In genomic region chr14:15383133-15383532, GRCm38 (mm10) we compare ENCODE assay signal across 25 mouse cellular contexts. TPM values are rescaled to one million over a fixed set of nuclear protein-coding genes. Genes with fewer than 3 reads are reported as not detected.
DNase-seq lines count a peak whose midpoint lies in the region; ATAC-seq lines count a peak whose summit lies in the region.
"Had no signal": no experiment of that assay in that cellular context is flagged by ENCODE, and none has a peak within 500 bp of the region (broad histone marks: within the 10 kb centered on the region; RNA-seq: fewer than 3 reads in every experiment).

No protein-coding gene starts in this region.

- H3K27me3 ChIP-seq in embryonic facial prominence, embryonic 14.5 days (replicated peaks; ENCODE audit: control insufficient read depth, insufficient read depth, low read length) = no peaks in the 10 kb centered on the region
- no peaks in the 10 kb centered on the region for H3K27me3 ChIP-seq in embryonic facial prominence, embryonic 10.5 days (replicated peaks; ENCODE audit: low read depth, poor library complexity, severe bottlenecking)
- H3K27me3 ChIP-seq: CH12.LX, Patski had no signal

- 56% methylated on average over 2 of the region's 2 CpGs for WGBS in embryonic facial prominence, embryonic 14.5 days
- WGBS in embryonic facial prominence, embryonic 10.5 days = 54% methylated on average over 2 of the region's 2 CpGs

- peak; percentile 41; the same call in 1 of the 2 replicates for ATAC-seq in embryonic facial prominence, embryonic 14.5 days (ENCODE audit: low read depth)
- ATAC-seq in frontal cortex, adult (ENCODE audit: low TSS enrichment) = peak; percentile 76
- ATAC-seq: activated CD4-positive, CD25-positive, alpha-beta regulatory T cell, adult 4 months; CD4-positive, CD25-positive, alpha-beta regulatory T cell, adult 4 months; Patski had no signal

- H3K4me2 ChIP-seq in embryonic facial prominence, embryonic 14.5 days (ENCODE audit: low read depth, low read length) = no peak overlapping the region

- no peak overlapping the region for H3K9ac ChIP-seq in embryonic facial prominence, embryonic 14.5 days (ENCODE audit: low read depth, low read length)

- no peak overlapping the region for H3K4me3 ChIP-seq in embryonic facial prominence, embryonic 14.5 days (ENCODE audit: low read depth, low read length)
- no peak overlapping the region for H3K4me3 ChIP-seq in embryonic facial prominence, embryonic 10.5 days

- H3K27ac ChIP-seq in embryonic facial prominence, embryonic 14.5 days (replicated peaks; ENCODE audit: low read depth, low read length) = no peak overlapping the region
- H3K27ac ChIP-seq in embryonic facial prominence, embryonic 10.5 days (replicated peaks) = no peak overlapping the region

- no peaks in the 10 kb centered on the region for H3K4me1 ChIP-seq in embryonic facial prominence, embryonic 14.5 days (ENCODE audit: control insufficient read depth, insufficient read depth, low read length)
- H3K4me1 ChIP-seq in embryonic facial prominence, embryonic 10.5 days = no peaks in the 10 kb centered on the region

- no peak for DNase-seq in embryonic facial prominence, embryonic 14.5 days (ENCODE audit: low spot score)
- no peak for DNase-seq in embryonic facial prominence, embryonic 10.5 days (ENCODE audit: low spot score)
- DNase-seq in frontal cortex, postnatal 14 days (ENCODE audit: low spot score in 2 of 2) = no peak
- peak; percentile 23 for DNase-seq in right cerebral cortex, postnatal 25 days
- DNase-seq in right cerebral cortex, postnatal 10 days (ENCODE audit: low spot score in 2 of 2) = no peak
- peak; percentile 69 for DNase-seq in brain, adult 2 months (ENCODE audit: low read depth, low spot score)
- no peak for DNase-seq in heart, postnatal 36 days
- DNase-seq: adrenal gland, adult 2 months; adrenal gland, adult 8-10 months; adrenal gland, postnatal 10 days; adrenal gland, postnatal 14 days; adrenal gland, postnatal 25 days; adrenal gland, postnatal 36 days; B cell, adult 2 months; cerebellum, adult 11 months; cerebellum, adult 11-12 months; cerebellum, adult 18-20 months had no signal

- H3K9me3 ChIP-seq in embryonic facial prominence, embryonic 14.5 days (ENCODE audit: control insufficient read depth, low read length) = no peaks in the 10 kb centered on the region
- no peaks in the 10 kb centered on the region for H3K9me3 ChIP-seq in embryonic facial prominence, embryonic 10.5 days
- H3K9me3 ChIP-seq: G1E had no signal

- H3K36me3 ChIP-seq in embryonic facial prominence, embryonic 14.5 days (ENCODE audit: control insufficient read depth, insufficient read depth, low read length) = no peaks in the 10 kb centered on the region
- H3K36me3 ChIP-seq in embryonic facial prominence, embryonic 10.5 days (replicated peaks) = no peaks in the 10 kb centered on the region
- H3K36me3 ChIP-seq: G1E had no signal

- intact Hi-C loops in heart, postnatal 36 days (cut with DNase I) = no loop called here

RNA-seq across cellular contexts. Expression of gene Lrrc3b, which starts 55.7 kb away (rescaled TPM):
- 3.3 and 3.6 TPM in 2 replicates for polyA plus RNA-seq in embryonic facial prominence, embryonic 14.5 days (2014; fragmentation: Nextera tagmentation; extraction: Ambion mirVana)
- 2.1 and 2.5 TPM in 2 replicates for polyA plus RNA-seq in embryonic facial prominence, embryonic 10.5 days (2016; fragmentation: Nextera tagmentation; extraction: Ambion mirVana)
- total RNA-seq in heart, postnatal 36 days (2021) = 10 to 100 TPM; 20.5 to 34.4 TPM
- total RNA-seq: CH12.LX, G1E, MEL had no signal
- polyA plus RNA-seq: activated CD4-positive, CD25-positive, alpha-beta regulatory T cell, adult 4 months; C2C12; CD4-positive, CD25-positive, alpha-beta regulatory T cell, adult 4 months; G1E; Patski had no signal

Comparison
In these comparisons a context has a peak if more than half of its experiments do, and no peak if none do; other contexts are left out.
1. DNase-seq: peak in right cerebral cortex, postnatal 25 days (single experiment) and brain, adult 2 months (single experiment); none in embryonic facial prominence, embryonic 14.5 days (single experiment), embryonic facial prominence, embryonic 10.5 days (single experiment), frontal cortex, postnatal 14 days (0 of 2), right cerebral cortex, postnatal 10 days (0 of 2) and heart, postnatal 36 days (0 of 2).